Mouse (Mus musculus) c-Kit-positive CD71-positive TER-119-negative erythroid progenitor cells, embryonic 14.5 days (primary cell): Measurements from ENCODE around the gene Tubg1.
"Not testable (repeated sequence)": the region's sequence is repeated elsewhere in the genome, so short reads cannot be mapped to it uniquely, and the experiment has no call there.

ENCODE experiments used
- DNase-seq: peaks from one replicate; pipeline ENCODE4 v3.0.0-alpha.2; 2013; ENCODE audit warnings: low read depth

Gene Tubg1

DNA sequence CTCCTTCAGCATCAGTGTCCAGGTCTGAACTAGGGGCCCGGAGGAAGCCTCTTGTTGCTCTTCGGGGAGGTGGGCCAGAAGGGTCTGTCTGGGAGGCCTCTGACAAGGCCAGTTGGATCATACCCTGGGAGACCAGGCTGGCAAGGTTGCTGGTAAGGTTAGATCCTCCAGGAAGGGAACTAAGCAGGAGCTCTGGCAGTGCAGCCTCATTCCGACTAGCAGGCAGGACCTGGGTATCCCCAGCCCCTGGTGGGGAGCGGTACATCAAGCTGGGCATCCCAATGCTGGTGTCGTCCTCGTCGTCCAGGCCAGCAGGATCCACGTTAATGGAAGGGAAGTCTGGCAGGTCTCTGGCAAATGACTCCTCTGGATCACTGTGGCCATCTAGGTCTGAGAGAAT, 21.5 kb upstream of the Tubg1 start:
- no peak for DNase-seq

DNA sequence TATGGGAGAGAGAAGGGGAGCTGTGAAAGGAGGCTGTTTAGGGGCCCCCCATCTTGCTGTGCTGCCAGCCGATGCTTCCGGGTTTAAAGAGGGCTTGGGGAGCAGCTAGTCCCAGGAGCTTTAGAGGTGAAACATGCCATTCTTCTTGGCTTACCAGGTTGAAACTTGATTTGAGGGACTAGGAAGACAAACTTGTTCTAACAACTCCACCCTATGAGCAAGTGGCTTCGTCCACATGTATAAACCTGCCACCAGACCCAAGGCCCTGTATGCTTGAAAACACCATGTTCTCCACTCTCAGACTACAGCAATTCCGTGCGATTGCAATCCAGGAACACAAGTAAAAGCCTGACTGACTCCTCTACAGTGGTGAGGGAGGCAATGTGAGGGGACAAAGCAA, 16.7 kb upstream of the Tubg1 start:
- no peak for DNase-seq

DNA sequence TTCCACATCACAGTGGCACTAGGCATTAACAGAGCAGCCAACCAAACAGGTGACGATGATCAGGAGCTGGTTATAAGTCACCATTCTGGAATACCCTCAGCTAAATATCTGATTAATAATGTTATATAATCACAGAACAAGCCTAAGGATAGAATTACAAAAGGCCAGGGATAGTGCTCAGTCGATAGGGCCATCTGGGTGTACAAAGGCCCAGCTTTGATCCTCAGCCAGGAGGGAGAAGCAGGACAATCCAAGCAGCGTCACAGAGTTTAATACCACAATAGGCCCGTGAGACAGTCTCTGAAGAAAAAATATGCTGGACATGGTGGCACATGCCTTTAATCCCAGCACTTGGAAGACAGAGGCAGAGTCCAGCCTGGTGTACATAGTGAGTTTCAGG, 10.4 kb upstream of the Tubg1 start:
- DNase-seq: no peak

DNA sequence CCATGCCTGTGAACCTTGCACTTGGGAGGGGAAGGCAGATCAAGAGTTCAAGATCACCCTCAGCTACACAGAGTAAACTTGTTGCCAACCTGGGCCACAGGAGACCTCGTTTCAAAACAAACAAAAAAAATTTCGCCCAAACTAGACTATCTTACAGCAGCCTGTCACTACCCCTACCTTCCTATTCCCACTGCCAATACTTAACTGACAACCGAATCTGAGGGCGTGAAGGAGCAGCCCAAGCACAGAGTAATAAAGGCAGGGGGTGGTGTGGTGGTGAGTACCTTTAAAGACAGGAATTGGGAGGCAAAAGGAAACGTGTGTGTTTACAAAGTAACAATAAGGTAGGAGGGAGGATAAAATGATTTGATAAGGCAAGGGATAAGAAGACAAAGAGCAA, 9.0 kb upstream of the Tubg1 start:
- no peak for DNase-seq

DNA sequence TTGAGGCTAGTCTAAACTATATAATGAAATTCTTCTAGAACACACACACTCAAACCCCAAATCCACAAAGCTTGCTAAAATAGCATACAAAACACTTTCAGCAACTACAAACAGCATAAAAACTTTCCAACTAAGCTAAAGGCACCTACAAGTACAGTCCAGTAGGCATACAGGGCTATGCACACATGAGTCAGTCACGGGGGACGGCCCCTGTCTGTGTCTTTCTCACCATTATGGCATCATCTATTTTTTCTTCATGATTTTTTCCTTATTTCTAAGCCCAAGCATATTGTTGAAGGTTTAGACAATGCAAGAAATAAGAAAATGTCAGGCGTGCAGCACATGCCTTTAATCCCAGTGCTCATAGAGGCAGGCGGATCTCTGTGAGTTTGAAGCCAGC, 8.6 kb upstream of the Tubg1 start:
- DNase-seq: no peak

DNA sequence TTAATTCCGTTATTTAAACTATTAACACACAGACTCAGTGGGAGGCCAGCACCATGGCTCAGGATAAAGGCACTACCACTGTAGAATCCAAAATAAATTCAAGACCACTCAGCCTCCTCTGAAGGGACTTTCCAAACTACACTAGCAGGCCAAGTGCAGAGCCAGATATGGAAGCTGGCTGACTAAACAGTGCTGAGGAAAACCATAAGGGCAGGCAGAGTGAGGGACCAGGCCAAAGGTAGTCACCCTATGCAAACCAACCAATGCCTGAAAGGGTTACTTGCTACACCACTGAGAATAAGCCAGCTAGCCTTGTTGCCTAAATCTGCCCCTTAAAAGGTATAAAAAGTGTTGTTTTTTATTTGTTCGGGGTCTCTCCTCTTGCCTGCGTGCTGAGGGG, 7.6 kb upstream of the Tubg1 start:
- DNase-seq: no peak

DNA sequence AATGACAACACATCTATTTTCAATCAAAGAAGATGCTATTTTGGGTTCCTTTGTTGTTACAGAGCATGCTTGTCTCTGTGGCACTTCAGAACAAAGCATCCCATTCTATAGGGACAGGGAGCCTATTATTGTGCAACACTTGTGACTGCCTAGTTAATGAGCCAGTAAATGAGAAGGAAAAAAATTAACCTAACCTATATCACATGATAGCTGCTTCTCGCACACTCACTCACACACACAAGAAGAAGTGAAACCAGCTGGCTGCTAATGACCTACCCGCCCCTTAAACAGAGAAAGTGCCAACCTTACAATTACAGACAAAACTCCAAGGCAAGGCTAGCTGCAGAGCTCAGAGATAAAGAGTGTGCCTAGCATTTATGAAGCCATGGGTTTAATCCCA, 4.2 kb upstream of the Tubg1 start:
- no peak for DNase-seq

DNA sequence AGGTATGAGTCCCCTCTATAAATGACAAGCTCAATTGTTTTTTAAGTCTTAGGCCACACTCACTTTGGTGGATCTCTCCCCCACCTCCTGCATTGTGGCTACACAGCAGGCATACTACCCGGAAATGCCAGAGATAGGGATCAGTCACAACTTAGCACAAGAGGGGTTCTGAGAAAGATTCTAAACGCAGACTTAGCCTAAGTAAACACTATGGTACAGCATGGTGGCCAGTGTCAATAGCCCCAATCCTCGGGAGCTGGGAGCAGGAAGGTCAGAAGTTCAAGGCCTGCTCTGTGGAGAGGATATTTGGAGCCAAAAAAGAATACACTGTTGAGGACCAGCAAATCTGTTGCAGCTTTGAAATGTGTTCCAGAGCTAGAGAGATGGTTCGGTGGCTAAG, 1.6 kb upstream of the Tubg1 start:
- no peak for DNase-seq

DNA sequence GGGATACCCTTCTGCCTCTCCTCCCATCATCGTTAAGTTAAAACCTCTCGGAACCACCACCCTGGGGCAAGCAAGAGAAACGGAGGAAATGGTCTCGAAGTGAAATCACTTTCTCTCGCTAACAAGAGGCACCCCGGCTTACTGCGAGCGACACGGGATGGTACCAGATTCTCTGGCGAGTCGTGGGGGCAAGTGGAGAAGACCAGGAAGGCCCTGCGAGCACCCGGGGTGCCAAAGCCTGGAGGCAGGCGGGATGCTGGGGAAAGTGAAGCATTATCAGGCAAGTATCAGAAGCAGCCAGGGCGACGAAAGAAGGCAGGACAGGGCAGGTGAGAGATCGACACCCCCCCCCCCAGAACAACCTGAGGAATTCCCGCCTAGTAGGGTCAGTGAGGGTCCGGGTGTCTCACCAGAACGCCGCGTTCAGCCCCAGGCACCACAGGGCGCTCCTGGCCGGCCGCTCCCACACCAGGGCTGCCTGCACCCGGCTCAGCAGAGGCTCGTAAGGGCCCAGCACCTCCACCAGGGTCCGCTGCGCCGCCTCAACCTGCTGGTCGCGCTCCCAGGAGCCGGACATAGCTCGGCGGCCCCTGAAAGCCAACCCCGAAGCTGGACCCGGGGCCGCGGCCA, 492 bp upstream of the Tubg1 start:
- DNase-seq: peak; percentile 24

DNA sequence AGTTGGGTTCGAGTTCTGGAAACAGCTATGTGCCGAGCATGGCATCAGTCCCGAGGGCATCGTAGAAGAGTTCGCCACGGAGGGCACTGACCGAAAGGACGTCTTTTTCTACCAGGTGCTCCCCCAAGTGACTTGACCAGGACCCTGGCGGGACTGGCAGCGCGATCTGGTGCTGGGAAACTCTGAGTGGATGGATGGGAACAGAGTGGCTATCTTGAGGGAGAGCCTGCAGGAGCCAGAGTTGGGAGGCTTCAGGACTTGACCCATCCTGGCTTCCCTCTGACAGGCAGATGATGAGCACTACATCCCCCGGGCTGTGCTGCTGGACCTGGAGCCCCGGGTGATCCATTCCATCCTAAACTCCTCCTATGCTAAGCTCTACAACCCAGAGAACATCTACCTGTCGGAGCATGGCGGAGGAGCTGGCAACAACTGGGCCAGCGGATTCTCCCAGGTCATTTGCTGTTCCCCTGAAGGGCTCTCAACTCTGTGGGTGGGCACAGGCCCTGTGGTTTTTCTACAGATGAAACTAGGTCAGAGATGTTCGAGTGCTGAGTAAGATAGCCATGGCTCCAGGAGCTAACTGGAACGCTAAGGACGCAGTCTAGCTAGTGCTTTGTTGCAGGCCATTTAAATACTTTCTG, 929 bp downstream of the Tubg1 start:
- no peak for DNase-seq

DNA sequence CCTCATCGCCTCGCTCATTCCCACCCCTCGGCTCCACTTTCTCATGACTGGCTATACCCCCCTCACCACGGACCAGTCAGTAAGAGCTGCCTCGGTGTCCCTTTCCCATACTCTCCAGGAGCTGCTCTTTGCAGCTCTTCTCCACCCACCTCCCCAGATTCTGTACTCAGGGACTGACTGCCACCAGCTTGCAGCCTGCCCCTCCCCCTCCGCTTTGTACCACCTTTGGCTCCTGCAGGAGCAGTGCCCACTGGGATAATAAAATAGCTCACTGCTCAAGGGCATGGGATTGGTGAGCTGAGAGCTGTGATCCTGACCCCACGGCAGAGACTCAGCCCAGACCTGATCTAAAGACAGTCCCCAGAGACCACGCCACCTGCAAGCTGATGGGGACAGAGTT, 4.8 kb downstream of the Tubg1 start:
- not testable (repeated sequence) for DNase-seq

DNA sequence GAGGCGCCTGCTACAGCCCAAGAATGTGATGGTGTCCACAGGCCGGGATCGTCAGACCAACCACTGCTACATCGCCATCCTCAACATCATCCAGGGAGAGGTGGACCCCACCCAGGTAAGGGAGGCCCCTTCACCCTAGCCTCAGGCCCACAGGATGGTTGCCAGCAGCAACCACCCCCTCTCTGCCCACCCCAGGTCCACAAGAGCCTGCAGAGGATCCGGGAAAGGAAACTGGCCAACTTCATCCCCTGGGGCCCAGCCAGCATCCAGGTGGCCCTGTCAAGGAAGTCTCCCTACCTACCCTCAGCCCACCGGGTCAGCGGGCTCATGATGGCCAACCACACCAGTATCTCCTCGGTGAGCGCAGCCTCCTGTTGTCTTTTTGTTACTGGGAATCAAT, 5.3 kb downstream of the Tubg1 start:
- DNase-seq: not testable (repeated sequence)

DNA sequence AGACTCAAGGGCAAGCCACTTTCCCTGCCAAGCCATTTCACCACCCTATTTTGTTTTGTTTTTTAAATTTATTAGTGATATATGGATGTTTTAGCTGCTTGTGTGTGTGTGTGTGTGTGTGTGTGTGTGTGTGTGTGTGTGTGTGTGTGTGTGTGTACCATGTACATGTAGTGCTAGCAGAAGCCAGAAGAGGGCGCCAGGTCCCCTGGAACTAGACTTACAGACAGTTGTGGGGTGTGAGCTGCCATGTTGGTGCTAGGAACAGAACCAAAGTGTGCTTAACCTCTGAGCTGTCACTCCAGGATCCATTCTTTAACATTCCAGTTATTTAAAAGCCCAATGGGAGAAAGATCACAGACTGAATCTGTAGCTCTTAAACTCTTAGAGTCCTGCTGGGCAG, 7.3 kb downstream of the Tubg1 start:
- no peak for DNase-seq

DNA sequence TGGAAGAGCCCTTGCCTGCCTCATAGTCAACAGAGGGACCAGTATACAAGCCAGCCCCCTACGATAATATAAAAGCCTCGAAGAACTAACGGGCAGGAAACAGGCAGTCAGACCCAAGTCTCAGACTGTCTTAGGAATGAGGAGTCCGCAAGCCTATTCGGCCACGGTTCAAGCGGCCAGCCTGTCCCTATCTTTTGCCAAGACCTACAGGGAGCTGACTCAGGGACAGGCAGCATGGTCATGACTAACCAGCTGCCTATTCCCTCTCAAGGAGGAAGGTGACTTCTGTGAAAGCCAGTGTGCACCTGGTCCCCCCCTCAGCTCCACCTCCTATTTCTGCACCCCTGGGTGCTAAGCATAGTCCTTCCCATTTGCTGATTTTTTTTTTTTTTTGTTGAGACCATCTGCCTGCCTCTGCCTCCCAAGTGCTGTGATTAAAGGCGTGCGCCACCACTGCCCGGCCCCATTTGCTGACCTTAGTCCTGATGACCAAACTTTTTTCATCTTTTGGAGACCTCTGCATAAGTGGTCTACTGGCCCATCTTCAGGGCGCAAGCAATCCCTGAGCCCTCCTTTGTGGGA, 9.3 kb downstream of the Tubg1 start:
- DNase-seq: no peak

DNA sequence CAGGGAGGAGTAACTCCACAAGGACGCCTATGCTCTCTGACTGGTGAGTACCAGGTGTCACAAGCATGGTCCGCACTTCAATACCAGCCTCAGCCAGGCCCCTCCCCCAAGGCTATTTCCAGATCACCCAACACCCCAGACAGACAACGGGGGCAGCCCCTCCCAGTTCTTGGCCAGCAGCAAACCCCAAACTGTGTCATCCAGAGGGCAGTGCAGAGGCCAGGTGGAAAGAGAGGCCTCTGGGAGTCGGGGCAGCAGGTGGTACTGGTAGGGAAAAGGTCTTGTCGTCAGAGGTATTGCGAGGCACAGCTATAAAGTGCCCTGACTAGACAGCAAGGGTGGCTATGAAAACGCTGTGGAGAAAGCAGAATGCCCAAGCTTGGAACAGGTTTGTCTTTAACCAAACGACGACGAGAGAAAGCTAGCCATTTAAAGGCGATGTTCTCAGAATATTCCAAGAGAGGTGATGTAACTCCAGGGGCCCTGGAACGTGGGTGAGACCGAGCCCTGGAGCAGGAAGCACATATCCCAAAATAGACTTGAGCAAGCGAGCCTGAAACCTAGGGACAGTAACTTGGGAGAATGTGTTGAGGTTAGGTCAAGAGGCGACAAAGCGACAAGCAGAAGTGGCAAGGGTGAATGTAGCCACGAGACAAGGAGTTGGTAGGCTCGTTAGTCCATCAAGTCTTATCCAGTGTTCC, 10.5 kb downstream of the Tubg1 start:
- DNase-seq: no peak

DNA sequence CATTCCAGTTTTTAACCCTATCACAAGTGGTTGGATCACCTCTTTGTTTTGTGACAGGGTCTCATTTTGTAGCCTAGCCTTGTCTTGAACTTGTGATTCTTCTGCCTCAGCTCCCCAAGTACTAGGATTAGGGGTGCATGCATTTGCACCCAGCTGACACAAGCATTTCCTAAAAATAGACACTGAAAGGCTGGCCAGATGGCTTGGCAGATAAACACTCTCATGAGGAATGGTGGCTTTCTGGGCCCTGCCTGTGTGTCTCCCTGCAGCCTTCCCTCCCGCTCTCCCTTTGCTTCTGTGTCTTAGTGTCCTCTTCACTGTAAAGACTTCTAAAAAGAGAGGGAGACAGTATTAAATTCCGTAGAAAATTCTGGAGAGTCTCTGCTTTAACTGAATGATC, 11.4 kb downstream of the Tubg1 start:
- DNase-seq: peak; percentile 44

DNA sequence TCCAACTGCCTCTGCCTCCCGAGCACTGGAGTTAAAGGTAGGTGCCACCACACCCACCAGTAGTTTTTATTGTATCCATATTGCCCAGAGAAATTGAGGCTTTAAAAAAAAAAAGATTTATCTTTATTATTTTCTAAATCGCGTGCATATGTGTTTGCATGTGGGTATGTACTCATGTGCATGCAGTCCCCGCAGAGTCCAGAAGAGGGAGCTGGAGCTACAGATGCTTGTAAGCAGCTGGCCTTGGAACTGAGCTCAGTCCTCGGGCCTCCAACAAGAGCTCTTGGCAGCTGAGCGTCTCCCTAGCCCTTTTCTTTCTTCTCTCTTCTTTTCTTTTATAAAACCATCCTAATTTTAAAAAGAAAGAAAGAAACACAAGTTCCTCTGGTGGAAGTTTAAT, 12.0 kb downstream of the Tubg1 start:
- DNase-seq: peak; percentile 40

DNA sequence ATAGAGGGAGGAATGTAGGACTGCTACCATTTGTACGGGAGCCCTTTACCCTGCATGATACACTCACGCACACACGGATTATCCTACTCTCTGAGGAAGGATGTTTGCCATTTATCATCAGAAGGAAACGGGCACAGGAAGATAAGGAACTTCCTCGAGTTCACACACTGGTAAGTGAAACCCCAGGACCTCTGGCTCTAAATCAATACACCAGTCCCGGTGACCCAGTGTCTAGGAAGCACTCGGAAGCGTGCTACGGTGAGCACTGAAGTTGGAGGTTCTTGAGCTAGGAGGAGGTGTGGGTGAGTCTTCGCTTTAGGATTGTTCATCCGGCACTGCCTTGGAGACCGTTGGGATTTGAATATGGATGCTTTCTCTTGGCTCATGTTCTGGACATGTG, 13.3 kb downstream of the Tubg1 start:
- no peak for DNase-seq

DNA sequence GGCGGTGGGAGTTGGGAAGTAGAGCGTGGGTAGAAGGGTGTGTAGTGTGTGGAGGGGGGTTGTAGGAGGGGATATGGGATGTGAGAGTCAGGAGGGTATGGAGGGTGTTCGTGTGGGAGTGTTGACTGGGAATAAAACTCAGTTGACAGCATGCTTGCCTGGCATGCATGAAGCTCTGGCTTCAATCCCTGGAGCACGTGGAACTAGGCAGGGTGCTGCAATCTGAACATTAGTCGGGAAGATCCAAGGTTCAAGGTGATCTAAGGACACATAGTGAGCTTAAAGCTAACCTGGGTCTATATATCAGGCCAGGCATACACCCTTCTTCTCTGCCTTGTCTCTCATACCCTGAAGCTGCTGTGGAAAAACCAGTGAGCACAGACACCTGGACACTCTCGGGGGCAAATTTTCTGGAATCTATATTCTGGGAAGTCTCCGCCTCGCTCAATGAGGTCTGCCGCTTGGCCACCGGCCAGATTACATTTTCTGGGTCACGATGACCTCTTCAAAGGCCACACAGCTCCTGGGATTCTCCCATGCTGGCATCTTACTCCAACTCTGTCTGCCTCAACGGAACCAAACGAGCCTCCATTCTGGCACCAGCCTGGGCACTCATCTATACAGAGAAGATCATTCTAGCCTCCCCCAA, 14.6 kb downstream of the Tubg1 start:
- no peak for DNase-seq

DNA sequence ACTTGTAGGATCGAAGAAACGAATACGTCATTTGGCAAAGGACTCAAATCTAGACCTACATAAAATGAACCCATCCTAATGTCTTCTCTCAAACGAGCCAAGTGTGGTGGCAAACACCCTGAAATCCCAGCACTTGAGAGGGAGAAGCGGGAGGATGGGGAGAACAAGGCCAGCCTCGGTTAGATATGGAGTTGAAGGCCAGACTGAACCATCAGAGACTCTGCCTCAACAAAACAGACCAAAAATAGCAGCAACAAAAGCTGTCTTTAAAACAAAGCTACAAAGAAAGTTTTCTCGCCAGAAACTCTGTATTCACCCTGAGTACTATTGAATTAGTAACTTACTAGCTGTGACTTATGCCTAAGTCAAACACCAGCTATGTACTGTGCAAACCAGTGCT, 17.3 kb downstream of the Tubg1 start:
- DNase-seq: no peak

DNA sequence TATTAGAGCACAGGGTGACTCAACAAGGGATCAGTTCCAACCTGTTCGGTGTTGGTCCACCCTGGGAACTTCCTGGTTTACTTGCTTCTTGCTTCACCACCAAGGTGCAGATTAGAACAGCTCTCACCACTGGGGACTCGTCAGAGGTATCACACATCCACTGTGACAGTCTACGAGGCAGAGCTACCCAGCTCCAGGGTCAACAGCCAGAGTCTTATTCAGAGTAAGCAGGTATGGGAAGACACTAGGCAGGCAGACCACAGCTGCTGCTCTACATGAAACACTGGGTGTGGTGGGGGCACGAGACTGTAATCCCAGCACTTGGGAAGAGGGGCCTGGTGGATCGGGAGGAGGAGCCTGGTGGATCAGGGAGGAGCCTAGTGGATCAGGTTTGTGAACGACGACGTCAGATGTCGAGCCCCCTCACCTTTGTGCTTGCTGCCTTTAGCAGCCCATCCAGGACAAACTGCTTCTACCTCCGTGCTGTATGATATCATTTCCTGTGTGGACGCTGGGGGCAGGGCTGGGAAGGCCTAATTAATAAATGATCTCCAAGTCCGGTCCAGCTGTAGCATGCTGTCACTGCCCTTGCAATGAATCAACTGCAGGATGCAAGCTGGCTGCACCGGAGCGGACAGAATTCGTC, 18.9 kb downstream of the Tubg1 start:
- no peak for DNase-seq

DNA sequence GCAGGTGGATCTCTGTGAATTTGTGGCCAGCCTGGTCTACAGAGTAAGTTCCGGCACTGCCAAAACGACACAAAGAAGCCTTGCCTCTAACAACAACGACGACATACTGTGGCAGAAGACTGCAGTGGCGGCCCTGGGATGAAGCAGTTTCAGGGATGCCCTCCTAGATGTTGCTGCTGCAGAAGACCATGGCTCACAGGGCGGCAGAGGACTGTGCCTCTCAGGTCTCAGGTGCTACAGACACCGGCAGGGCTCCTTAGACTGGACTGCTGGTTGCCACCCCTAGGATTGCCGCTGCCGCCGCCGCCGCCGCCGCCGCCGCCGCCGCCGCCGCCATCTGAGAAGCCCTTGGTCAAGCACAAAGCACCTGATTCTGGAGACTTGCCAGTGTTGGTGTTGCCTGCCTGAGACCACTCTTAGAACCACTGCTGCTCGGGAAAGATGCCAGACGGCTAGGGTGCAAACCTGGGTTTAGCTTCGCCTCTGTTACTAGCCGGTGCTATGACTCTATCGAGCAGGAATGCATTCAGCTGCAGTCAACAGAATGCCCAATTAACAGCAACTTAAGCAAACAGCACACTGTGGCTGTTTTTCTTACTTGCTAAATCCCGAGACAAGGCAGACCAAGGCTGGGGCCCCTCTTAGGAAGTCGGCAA, 20.6 kb downstream of the Tubg1 start:
- DNase-seq: no peak
